In the genomic region with DNA sequence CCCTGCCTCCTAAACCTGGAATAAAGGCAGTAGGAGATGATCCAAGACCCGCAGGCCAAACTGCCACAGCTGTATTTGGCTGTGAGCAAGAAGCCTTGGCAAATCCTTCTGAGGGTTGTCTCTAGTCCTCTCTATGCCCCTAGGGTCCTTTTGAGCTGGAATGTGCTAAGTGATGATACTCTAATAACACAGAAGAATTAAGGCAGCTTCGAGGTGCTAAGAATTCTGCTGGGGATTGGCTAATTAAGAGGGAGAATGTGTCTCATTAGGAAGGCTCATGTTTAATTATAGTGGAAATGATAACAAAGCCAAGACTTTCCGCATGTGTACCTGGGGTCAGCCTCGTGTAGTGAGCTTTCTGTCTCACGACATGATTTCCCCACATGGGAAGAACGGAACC, we compare ENCODE assay signal across 22 mouse cellular contexts.
DNase-seq lines count a peak whose midpoint lies in the region; ATAC-seq and TF ChIP-seq lines count a peak whose summit lies in the region.
"Had no signal": no experiment of that assay in that cellular context is flagged by ENCODE, and none has a peak within 500 bp of the region (broad histone marks: within the 10 kb centered on the region; RNA-seq: fewer than 3 reads in every experiment).

No protein-coding gene starts in this region.

- no peak overlapping the region for H3K9ac ChIP-seq in forebrain, embryonic 12.5 days
- no peak overlapping the region for H3K9ac ChIP-seq in limb, embryonic 14.5 days (ENCODE audit: low read depth, low read length, severe bottlenecking)
- H3K9ac ChIP-seq: embryonic facial prominence, embryonic 15.5 days; forebrain, embryonic 13.5 days; heart, embryonic 13.5 days; hindbrain, embryonic 12.5 days had no signal

- intact Hi-C loops in left cerebral cortex, adult 2 months (cut with DNase I), result loop anchor here (5.0 kb wide), 1 partner anchor 44 kb away; no protein-coding TSS in a partner anchor

- H3K4me3 ChIP-seq in forebrain, embryonic 12.5 days (replicated peaks), result no peak overlapping the region
- no peak overlapping the region for H3K4me3 ChIP-seq in forebrain, embryonic 10.5 days
- no peak overlapping the region for H3K4me3 ChIP-seq in left cerebral cortex, adult 2 months
- no peak overlapping the region for H3K4me3 ChIP-seq in limb, embryonic 14.5 days (replicated peaks; ENCODE audit: low read length)
- H3K4me3 ChIP-seq: embryonic facial prominence, embryonic 15.5 days; erythroblast, embryonic 14.5 days; forebrain, embryonic 13.5 days; heart, embryonic 13.5 days; hindbrain, embryonic 12.5 days had no signal

- H3K27me3 ChIP-seq in forebrain, embryonic 12.5 days, result no peaks in the 10 kb centered on the region
- no peaks in the 10 kb centered on the region for H3K27me3 ChIP-seq in forebrain, embryonic 10.5 days (ENCODE audit: poor library complexity, severe bottlenecking)
- H3K27me3 ChIP-seq in limb, embryonic 14.5 days (ENCODE audit: control insufficient read depth, insufficient read depth, low read length), result no peaks in the 10 kb centered on the region
- H3K27me3 ChIP-seq: CH12.LX; embryonic facial prominence, embryonic 15.5 days; forebrain, embryonic 13.5 days; heart, embryonic 13.5 days; hindbrain, embryonic 12.5 days had no signal

- no peaks in the 10 kb centered on the region for H3K36me3 ChIP-seq in forebrain, embryonic 12.5 days (replicated peaks)
- no peaks in the 10 kb centered on the region for H3K36me3 ChIP-seq in forebrain, embryonic 10.5 days (replicated peaks)
- H3K36me3 ChIP-seq in limb, embryonic 14.5 days (ENCODE audit: control insufficient read depth, insufficient read depth, low read length), result no peaks in the 10 kb centered on the region
- H3K36me3 ChIP-seq: embryonic facial prominence, embryonic 15.5 days; heart, embryonic 13.5 days; hindbrain, embryonic 12.5 days had no signal

- no peak overlapping the region for H3K4me2 ChIP-seq in forebrain, embryonic 12.5 days
- no peak overlapping the region for H3K4me2 ChIP-seq in limb, embryonic 14.5 days (replicated peaks; ENCODE audit: low read depth, low read length, severe bottlenecking)
- H3K4me2 ChIP-seq: embryonic facial prominence, embryonic 15.5 days; forebrain, embryonic 13.5 days; heart, embryonic 13.5 days; hindbrain, embryonic 12.5 days had no signal

- peak; percentile 44; the same call in 1 of the 2 replicates for ATAC-seq in forebrain, embryonic 12.5 days (ENCODE audit: low FRiP score)
- no peak for ATAC-seq in limb, embryonic 14.5 days (ENCODE audit: low FRiP score, low read depth)
- ATAC-seq: forebrain, embryonic 13.5 days; intestine, embryonic 16.5 days had no signal

- TF ChIP-seq CTCF in left cerebral cortex, adult 2 months (IDR thresholded peaks at IDR 0.05), result no peak

- H3K27ac ChIP-seq in forebrain, embryonic 12.5 days, result no peak overlapping the region
- no peak overlapping the region for H3K27ac ChIP-seq in forebrain, embryonic 10.5 days
- 0 out of 2 replicates have a peak overlapping the region, but pooled peaks have one; percentile 5 for H3K27ac ChIP-seq in left cerebral cortex, adult 2 months
- H3K27ac ChIP-seq in limb, embryonic 14.5 days (replicated peaks; ENCODE audit: low read depth, low read length), result no peak overlapping the region
- H3K27ac ChIP-seq: embryonic facial prominence, embryonic 15.5 days; forebrain, embryonic 13.5 days; heart, embryonic 13.5 days; hindbrain, embryonic 12.5 days had no signal

- no peak for DNase-seq in forebrain, embryonic 10.5 days (ENCODE audit: extremely low spot score, low spot score)
- no peak for DNase-seq in left cerebral cortex, adult 2 months (ENCODE audit: extremely low spot score in 1 of 2, low spot score in 2 of 2)
- DNase-seq in left cerebral cortex, adult 9 months (ENCODE audit: low spot score in 2 of 2), result no peak
- peak; percentile 1 for DNase-seq in Muller cell, postnatal 12 days (ENCODE audit: inconsistent ontology term)
- DNase-seq in limb, embryonic 14.5 days (ENCODE audit: low spot score), result peak; percentile 25
- no peak for DNase-seq in cerebellum, adult 11 months
- DNase-seq in spleen, postnatal 14 days (ENCODE audit: low spot score in 2 of 2), result no peak
- DNase-seq: adrenal gland, adult 2 months; adrenal gland, postnatal 25 days; cerebellum, adult 8-10 months; cerebellum, postnatal 14 days; gastrocnemius, postnatal 36 days; heart, adult 11 months; heart, postnatal 36 days had no signal

- H3K9me3 ChIP-seq in forebrain, embryonic 12.5 days, result no peaks in the 10 kb centered on the region
- no peaks in the 10 kb centered on the region for H3K9me3 ChIP-seq in forebrain, embryonic 10.5 days
- H3K9me3 ChIP-seq in limb, embryonic 14.5 days (ENCODE audit: control insufficient read depth, low read length), result no peaks in the 10 kb centered on the region
- H3K9me3 ChIP-seq: embryonic facial prominence, embryonic 15.5 days; forebrain, embryonic 13.5 days; heart, embryonic 13.5 days; hindbrain, embryonic 12.5 days had no signal

- WGBS in forebrain, embryonic 12.5 days, result 37% methylated on average over 6 of the region's 6 CpGs
- WGBS in forebrain, embryonic 10.5 days, result 59% methylated on average over 6 of the region's 6 CpGs
- WGBS in limb, embryonic 14.5 days, result 37% methylated on average over 6 of the region's 6 CpGs

- H3K4me1 ChIP-seq in forebrain, embryonic 12.5 days, result peaks cover 9% of the 10 kb centered on the region; the same call in 1 of the 2 replicates
- peaks cover 15% of the 10 kb centered on the region for H3K4me1 ChIP-seq in forebrain, embryonic 10.5 days
- peaks cover 19% of the 10 kb centered on the region for H3K4me1 ChIP-seq in limb, embryonic 14.5 days (ENCODE audit: control insufficient read depth, insufficient read depth, low read length)
- H3K4me1 ChIP-seq: embryonic facial prominence, embryonic 15.5 days; heart, embryonic 13.5 days had no signal

- no peak for TF ChIP-seq POLR2A in limb, embryonic 14.5 days (IDR thresholded peaks at IDR 0.05; ENCODE audit: borderline replicate concordance, extremely low read depth, insufficient read depth, insufficient read length)

Comparison
In these comparisons a context has a peak if more than half of its experiments do, and no peak if none do; other contexts are left out.
1. DNase-seq: peak in Muller cell, postnatal 12 days (single experiment) and limb, embryonic 14.5 days (single experiment); none in forebrain, embryonic 10.5 days (single experiment), left cerebral cortex, adult 2 months (0 of 2), left cerebral cortex, adult 9 months (0 of 2), cerebellum, adult 11 months (single experiment) and spleen, postnatal 14 days (0 of 2).